Mouse (Mus musculus) embryonic facial prominence, embryonic 14.5 days (tissue): ENCODE data around the gene Nynrin. TPM values are rescaled to one million over a fixed set of nuclear protein-coding genes. Genes with fewer than 3 reads are reported as not detected.

Experiments
- ATAC-seq: fragments of 200-750 bp; cut with Nextera tagmentation; 2 replicates; pipeline ENCODE4 v1.8.0; 2017; ENCODE audit warnings: low read depth, moderate number of reproducible peaks, moderate TSS enrichment
- DNase-seq: peaks from one replicate; pipeline ENCODE4 v3.0.0-alpha.2; 2015; ENCODE audit warnings: low spot score
- H3K27ac ChIP-seq: fragments of 300-500 bp; sonication (generic); replicated peaks from 2 replicates; pipeline ENCODE4 v1.5.1; 2014; ENCODE audit warnings: low read depth, mild to moderate bottlenecking, low read length, moderate library complexity
- H3K27me3 ChIP-seq: fragments of 300-500 bp; sonication (generic); replicated peaks from 2 replicates; pipeline ENCODE4 v1.6.1; 2014; ENCODE audit warnings: low read length; ENCODE audit not compliant: control insufficient read depth, insufficient read depth
- H3K36me3 ChIP-seq: fragments of 300-500 bp; sonication (generic); 2 replicates; pipeline ENCODE4 v1.6.1; 2014; ENCODE audit warnings: low read length, mixed read lengths; ENCODE audit not compliant: control insufficient read depth, insufficient read depth
- H3K4me1 ChIP-seq: fragments of 300-500 bp; sonication (generic); 2 replicates; pipeline ENCODE4 v1.6.1; 2014; ENCODE audit warnings: antibody characterized with exemption, low read length; ENCODE audit not compliant: control insufficient read depth, insufficient read depth
- H3K4me2 ChIP-seq: fragments of 300-500 bp; sonication (generic); 2 replicates; pipeline ENCODE4 v1.6.1; 2014; ENCODE audit warnings: low read depth, mild to moderate bottlenecking, low read length, moderate library complexity, mixed read lengths
- H3K4me3 ChIP-seq: fragments of 300-500 bp; sonication (generic); 2 replicates; pipeline ENCODE4 v1.5.1; 2014; ENCODE audit warnings: low read depth, mild to moderate bottlenecking, low read length
- H3K9ac ChIP-seq: fragments of 300-500 bp; sonication (generic); 2 replicates; pipeline ENCODE4 v1.6.1; 2014; ENCODE audit warnings: low read depth, mild to moderate bottlenecking, low read length, moderate library complexity, mixed read lengths
- H3K9me3 ChIP-seq: fragments of 300-500 bp; sonication (generic); 2 replicates; pipeline ENCODE4 v1.6.1; 2016; ENCODE audit warnings: low read length; ENCODE audit not compliant: control insufficient read depth
- WGBS: fragments of 180-500 bp; shearing (Covaris S2); extraction: QIAGEN DNeasy Blood & Tissue Kit; methylation state at CpG from one replicate; pipeline ENCODE4 v1.1.7; 2014; 5-methylcytosine and 5-hydroxymethylcytosine counted together
- polyA plus RNA-seq: library from polyadenylated mRNA; unstranded; fragments of >200 nt; fragmentation: Nextera tagmentation; extraction: Ambion mirVana; gene quantifications from 2 replicates; pipeline ENCODE4 v1.2.1, GENCODE M21; 2014

The Nynrin gene
- polyA plus RNA-seq, 1 experiment from 2014 or later, result 15.6 TPM

DNA sequence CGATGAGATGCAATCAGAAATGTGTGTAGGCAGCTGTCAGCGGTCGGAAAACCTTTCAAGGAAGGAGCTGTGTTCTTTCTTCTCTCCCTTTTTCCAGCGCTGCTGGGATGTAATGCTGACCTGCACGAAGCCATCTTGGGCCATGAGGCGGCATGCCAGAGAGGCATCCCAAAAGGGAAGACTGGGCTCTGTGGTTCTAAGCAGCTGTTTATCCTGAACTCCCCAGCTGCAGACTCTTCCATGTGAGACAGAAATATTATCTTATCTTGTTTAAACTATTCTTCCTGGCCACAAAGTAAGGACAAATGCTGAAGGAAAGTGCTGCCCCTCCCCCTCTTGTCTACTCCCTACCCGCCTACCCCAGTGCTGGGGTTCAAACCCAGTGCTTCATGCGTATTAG is 27.2 kb downstream of the Nynrin start:
- no peaks in the 10 kb centered on the region for H3K9me3 ChIP-seq
- no peaks in the 10 kb centered on the region for H3K36me3 ChIP-seq
- no peak overlapping the region for H3K9ac ChIP-seq
- H3K27me3 ChIP-seq, result no peaks in the 10 kb centered on the region
- WGBS, result 73% methylated on average over 8 of the region's 8 CpGs
- DNase-seq (no peak), ATAC-seq (no peak)
- peaks cover 17% of the 10 kb centered on the region; the same call in 1 of the 2 replicates for H3K4me1 ChIP-seq
- no peak overlapping the region for H3K4me2 ChIP-seq
- no peak overlapping the region for H3K4me3 ChIP-seq
- H3K27ac ChIP-seq, result no peak overlapping the region

- H3K9ac ChIP-seq, result no peak overlapping the region
- H3K9me3 ChIP-seq, result no peaks in the 10 kb centered on the region
- no peak for ATAC-seq
- H3K4me1 ChIP-seq, result peaks cover 19% of the 10 kb centered on the region; the same call in 1 of the 2 replicates
- H3K4me3 ChIP-seq, result no peak overlapping the region
- H3K36me3 ChIP-seq, result peaks cover 9% of the 10 kb centered on the region
- no peak for DNase-seq
- no peak overlapping the region for H3K27ac ChIP-seq
- H3K27me3 ChIP-seq, result no peaks in the 10 kb centered on the region
- WGBS, result 44% methylated on average over 6 of the region's 6 CpGs
- no peak overlapping the region for H3K4me2 ChIP-seq
These were observed 28.4 kb downstream of the Nynrin start for GRCm38 (mm10) chr14:55882171-55882641.

GRCm38 (mm10) chr14:55883149-55883661 is 29.4 kb downstream of the Nynrin start:
- Histone ChIP-seq H3K9ac (no peak overlapping the region), H3K27me3 (no peaks in the 10 kb centered on the region), H3K4me2 (no peak overlapping the region), H3K27ac (no peak overlapping the region), H3K9me3 (no peaks in the 10 kb centered on the region), H3K36me3 (peaks cover 19% of the 10 kb centered on the region), H3K4me1 (peaks cover 11% of the 10 kb centered on the region; the same call in 1 of the 2 replicates), H3K4me3 (no peak overlapping the region)
- DNase-seq (no peak), ATAC-seq (no peak)
- 94% methylated on average over 13 of the region's 13 CpGs for WGBS

- Histone ChIP-seq H3K27me3 (no peaks in the 10 kb centered on the region), H3K9me3 (no peaks in the 10 kb centered on the region)
- 98% methylated on average over 11 of the region's 12 CpGs for WGBS
These were observed 29.9 kb downstream of the Nynrin start for GRCm38 (mm10) chr14:55883663-55884062.

GRCm38 (mm10) chr14:55884166-55884565 is 30.4 kb downstream of the Nynrin start, which contains the start of gene Cbln3:
TSS of gene Cbln3 (minus strand) at chr14:55884392.
- ATAC-seq, result peak; percentile 5; the same call in 1 of the 2 replicates
- peak within 1 kb of the TSS; percentile 92 for H3K27ac ChIP-seq
- peak within 1 kb of the TSS; percentile 87 for H3K9ac ChIP-seq
- peak; percentile 55 for DNase-seq
- peaks cover 11% of the 10 kb centered on the region; the same call in 1 of the 2 replicates for H3K4me1 ChIP-seq
- no peaks in the 10 kb centered on the region for H3K9me3 ChIP-seq
- WGBS, result 41% methylated on average over 4 of the region's 4 CpGs
- H3K4me3 ChIP-seq, result peak within 1 kb of the TSS; percentile 77
- H3K27me3 ChIP-seq, result no peaks in the 10 kb centered on the region
- H3K4me2 ChIP-seq, result peak within 1 kb of the TSS; percentile 73
- H3K36me3 ChIP-seq, result peaks cover 28% of the 10 kb centered on the region

More at GRCm38 (mm10) chr14:55883663-55884062, 29.9 kb downstream of the Nynrin start:
- no peak overlapping the region for H3K4me3 ChIP-seq
- ATAC-seq (no peak), DNase-seq (no peak)
- peaks cover 23% of the 10 kb centered on the region for H3K36me3 ChIP-seq
- H3K4me1 ChIP-seq, result peaks cover 11% of the 10 kb centered on the region; the same call in 1 of the 2 replicates
- no peak overlapping the region for H3K9ac ChIP-seq
- H3K27ac ChIP-seq, result peak overlapping the region; percentile 92; the same call in 1 of the 2 replicates
- H3K4me2 ChIP-seq, result no peak overlapping the region

- peak within 1 kb of the TSS; percentile 73 for H3K4me2 ChIP-seq
- H3K9me3 ChIP-seq, result no peaks in the 10 kb centered on the region
- H3K4me1 ChIP-seq, result peaks cover 11% of the 10 kb centered on the region; the same call in 1 of the 2 replicates
- peak within 1 kb of the TSS; percentile 92 for H3K27ac ChIP-seq
- 0% methylated on average over 23 of the region's 30 CpGs for WGBS
- peak within 1 kb of the TSS; percentile 77 for H3K4me3 ChIP-seq
- peaks cover 34% of the 10 kb centered on the region for H3K36me3 ChIP-seq
- peak; percentile 95 for DNase-seq
- ATAC-seq, result peak; percentile 95
- no peaks in the 10 kb centered on the region for H3K27me3 ChIP-seq
- H3K9ac ChIP-seq, result peak within 1 kb of the TSS; percentile 87
These were observed 30.9 kb downstream of the Nynrin start, which contains the start of gene Khnyn for GRCm38 (mm10) chr14:55884713-55885113. TSS of gene Khnyn (plus strand) at chr14:55884947.

DNA sequence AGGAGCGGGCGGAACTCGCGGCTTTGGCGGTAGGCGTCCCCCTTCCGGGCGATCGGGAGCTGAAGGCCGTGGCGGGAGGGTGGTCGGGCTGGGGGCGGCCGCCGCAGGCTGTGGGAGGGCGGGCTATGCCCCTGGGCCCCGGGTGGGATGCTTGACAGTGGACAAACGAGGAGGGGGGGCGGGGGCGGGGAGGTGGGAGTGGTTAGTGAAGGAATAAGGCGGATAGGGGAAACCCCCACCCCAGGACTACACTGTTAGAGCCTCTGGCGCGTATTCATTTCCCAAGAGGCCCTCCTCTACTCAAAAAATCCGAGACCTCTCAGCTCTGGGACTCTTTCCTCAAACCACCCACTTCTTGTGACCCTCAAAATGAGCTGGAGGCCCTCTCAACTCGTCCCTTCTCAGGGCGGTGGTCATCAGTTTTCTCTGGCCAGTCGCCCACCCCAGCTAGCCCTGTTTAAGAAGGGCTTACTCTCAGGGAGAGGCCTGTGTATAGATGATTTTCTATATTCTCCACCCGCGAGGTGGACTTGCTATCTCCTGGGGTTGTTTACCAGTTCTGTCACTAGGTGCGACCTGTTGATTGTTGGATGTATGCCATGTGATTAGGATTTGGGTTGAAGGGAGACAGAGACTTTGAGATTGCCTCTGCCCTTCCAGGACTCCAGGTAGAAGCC is 31.4 kb downstream of the Nynrin start:
- ATAC-seq, result no peak; the same call in none of the 2 replicates
- peak overlapping the region; percentile 77 for H3K4me3 ChIP-seq
- WGBS, result 0% methylated on average over 7 of the region's 30 CpGs
- H3K4me1 ChIP-seq, result peaks cover 11% of the 10 kb centered on the region; the same call in 1 of the 2 replicates
- peak overlapping the region; percentile 92 for H3K27ac ChIP-seq
- no peaks in the 10 kb centered on the region for H3K27me3 ChIP-seq
- peak overlapping the region; percentile 73 for H3K4me2 ChIP-seq
- peak; percentile 73 for DNase-seq
- H3K36me3 ChIP-seq, result peaks cover 39% of the 10 kb centered on the region
- peak overlapping the region; percentile 87 for H3K9ac ChIP-seq
- H3K9me3 ChIP-seq, result no peaks in the 10 kb centered on the region

GRCm38 (mm10) chr14:55885791-55886271 is 32.0 kb downstream of the Nynrin start:
- Histone ChIP-seq H3K9me3 (no peaks in the 10 kb centered on the region), H3K27me3 (no peaks in the 10 kb centered on the region), H3K36me3 (peaks cover 45% of the 10 kb centered on the region), H3K27ac (peak overlapping the region; percentile 92), H3K4me1 (peaks cover 11% of the 10 kb centered on the region; the same call in 1 of the 2 replicates), H3K4me2 (peak overlapping the region; percentile 73), H3K9ac (peak overlapping the region; percentile 87), H3K4me3 (peak overlapping the region; percentile 77)
- ATAC-seq (no peak), DNase-seq (peak; percentile 64)
- WGBS, result 3% methylated on average over 16 of the region's 16 CpGs
